Mouse (Mus musculus): Measurements from ENCODE around the gene Arhgef19. TPM values are rescaled to one million over a fixed set of nuclear protein-coding genes. Genes with fewer than 3 reads are reported as not detected.
A peak's percentile ranks its signal among the peaks of the same experiment; 100 is the strongest.

The Arhgef19 gene
- total RNA-seq, 2 experiments from 2014 or later: 15.5 to 15.9 TPM

GRCm38 (mm10) chr4:141286860-141287517 is 47.7 kb downstream of the Arhgef19 start:
- DNase-seq: no peak

GRCm38 (mm10) chr4:141287518-141288004 is 48.3 kb downstream of the Arhgef19 start:
- DNase-seq: no peak

GRCm38 (mm10) chr4:141288152-141288551 is 48.9 kb downstream of the Arhgef19 start:
- DNase-seq: no peak

GRCm38 (mm10) chr4:141291571-141292375 is 52.5 kb downstream of the Arhgef19 start:
- no peak for DNase-seq

- no peak for DNase-seq
Measured at GRCm38 (mm10) chr4:141295774-141296186, 56.5 kb downstream of the Arhgef19 start.

- DNase-seq: no peak
Measured at GRCm38 (mm10) chr4:141297934-141298333, 58.6 kb downstream of the Arhgef19 start.

- no peak for DNase-seq
Measured at GRCm38 (mm10) chr4:141299356-141299755, 60.1 kb downstream of the Arhgef19 start.

- DNase-seq: no peak
Measured at GRCm38 (mm10) chr4:141300196-141300595, 60.9 kb downstream of the Arhgef19 start.

GRCm38 (mm10) chr4:141301116-141301553 is 61.8 kb downstream of the Arhgef19 start, which contains the start of gene Epha2:
TSS of gene Epha2 (plus strand) at chr4:141301240.
- peak; percentile 74 to 77 for DNase-seq

GRCm38 (mm10) chr4:141301591-141302427 is 62.5 kb downstream of the Arhgef19 start:
- no peak for DNase-seq

- no peak for DNase-seq
Measured at GRCm38 (mm10) chr4:141302428-141303401, 63.4 kb downstream of the Arhgef19 start.

- DNase-seq: no peak
Measured at GRCm38 (mm10) chr4:141303402-141304222, 64.3 kb downstream of the Arhgef19 start.

- DNase-seq: no peak
Measured at GRCm38 (mm10) chr4:141304223-141304611, 64.9 kb downstream of the Arhgef19 start.

- no peak for DNase-seq
Measured at GRCm38 (mm10) chr4:141306057-141306456, 66.8 kb downstream of the Arhgef19 start.

Other genes starting within 250 kb of the Arhgef19 start
- gene Mfap2, start 229.1 kb upstream of the Arhgef19 start, total RNA-seq (2021): 1 to 10 TPM; 5.7 to 5.8 TPM
- 10 to 100 TPM; 73.7 to 77.2 TPM for gene Crocc, start 178.9 kb upstream of the Arhgef19 start, total RNA-seq (2021)
- gene Necap2, start 161.1 kb upstream of the Arhgef19 start, total RNA-seq (2021): 10 to 100 TPM; 38.5 to 40.5 TPM
- gene Spata21, start 151.2 kb upstream of the Arhgef19 start, total RNA-seq (2021): not detected
- 10 to 100 TPM; 47.4 to 62.3 TPM for gene Szrd1, start 99.7 kb upstream of the Arhgef19 start, total RNA-seq (2021)
- 10 to 100 TPM; 23.7 to 24.5 TPM for gene Fbxo42, start 91.6 kb upstream of the Arhgef19 start, total RNA-seq (2021)
- 1 to 10 TPM; 2.7 to 4.1 TPM for gene Rsg1, start 25.5 kb upstream of the Arhgef19 start, total RNA-seq (2021)
- gene Epha2, start 61.7 kb downstream of the Arhgef19 start, total RNA-seq (2021): 1 to 10 TPM; 1.3 to 1.7 TPM
- gene Fam131c, start 128.7 kb downstream of the Arhgef19 start, total RNA-seq (2021): 1 to 10 TPM; 2.1 to 3.3 TPM
- not detected for gene Clcnka, start 159.2 kb downstream of the Arhgef19 start, total RNA-seq (2021)
- gene Clcnkb, start 176.5 kb downstream of the Arhgef19 start, total RNA-seq (2021): not detected
- not detected for gene Hspb7, start 181.3 kb downstream of the Arhgef19 start, total RNA-seq (2021)
- 1 to 10 TPM; 4.7 to 5.1 TPM for gene Srarp, start 196.6 kb downstream of the Arhgef19 start, total RNA-seq (2021)
- gene Zbtb17, start 205.2 kb downstream of the Arhgef19 start, total RNA-seq (2021): 10 to 100 TPM; 34.1 to 34.9 TPM